Mouse (Mus musculus) heart, postnatal 0 days (tissue): Measurements from ENCODE around the gene Ccdc141.

Experiments
- CTCF ChIP-seq: IDR thresholded peaks from 2 replicates; pipeline ENCODE4 v1.5.1; 2016; ENCODE audit warnings: antibody characterized with exemption, control low read depth, low read depth
- EP300 ChIP-seq: IDR thresholded peaks from 2 replicates; pipeline ENCODE4 v1.6.1; 2016; ENCODE audit warnings: antibody characterized with exemption, low read depth

- TF ChIP-seq CTCF (no peak), EP300 (0 out of 2 replicates have a peak, but pooled peaks have one; percentile 35)
These were observed 43.5 kb downstream of the Ccdc141 start for GRCm38 (mm10) chr2:77126939-77127338.
